Mouse (Mus musculus): ENCODE results near the gene Prkacb.

- TF ChIP-seq CTCF (IDR thresholded peaks at IDR 0.05; ENCODE audit: control insufficient read depth, insufficient read depth, insufficient read length): no peak
- no peak for TF ChIP-seq CEBPB (IDR thresholded peaks at IDR 0.05; ENCODE audit: low read depth)
- no peak for TF ChIP-seq MAX (IDR thresholded peaks at IDR 0.05)
- TF ChIP-seq MYOD1 (IDR thresholded peaks at IDR 0.05; ENCODE audit: control insufficient read depth, insufficient read length, low read depth): no peak
These were observed 93.1 kb downstream of the Prkacb start for GRCm38 (mm10) chr3:146719696-146720095.

Data from C2C12 (cell line).